9 mouse cellular contexts compared by ENCODE assay signal in the genomic region with DNA sequence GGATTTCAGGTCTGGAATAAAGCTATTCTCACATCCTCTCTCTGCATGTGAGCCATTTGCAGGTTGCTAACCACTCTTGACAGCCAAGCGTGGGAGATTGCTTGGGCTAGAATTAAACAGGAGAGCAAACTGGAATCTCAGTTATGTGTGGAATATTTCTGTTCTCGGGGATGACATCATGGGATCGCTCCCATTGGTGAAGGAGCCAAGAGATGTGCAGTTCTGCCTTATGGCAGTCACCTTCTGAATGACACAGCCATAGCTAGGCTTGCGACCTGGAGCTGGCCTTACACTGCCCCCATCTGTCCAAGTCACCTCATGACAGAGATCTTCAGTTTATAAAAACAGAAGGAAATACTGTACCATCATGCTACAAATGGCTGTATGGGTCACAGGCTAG.
DNase-seq lines count a peak whose midpoint lies in the region; ATAC-seq lines count a peak whose summit lies in the region.
"Had no signal": no experiment of that assay in that cellular context is flagged by ENCODE, and none has a peak within 500 bp of the region (broad histone marks: within the 10 kb centered on the region; RNA-seq: fewer than 3 reads in every experiment).

No protein-coding gene starts in this region.

- H3K27ac ChIP-seq in neural tube, embryonic 11.5 days (ENCODE audit: low read depth, low read length), result no peak overlapping the region
- H3K27ac ChIP-seq in liver, embryonic 16.5 days (ENCODE audit: low read length), result no peak overlapping the region
- H3K27ac ChIP-seq: lung, embryonic 15.5 days had no signal

- no peaks in the 10 kb centered on the region for H3K27me3 ChIP-seq in neural tube, embryonic 11.5 days (ENCODE audit: control insufficient read depth, insufficient read depth, low read length)
- no peaks in the 10 kb centered on the region for H3K27me3 ChIP-seq in liver, embryonic 16.5 days (ENCODE audit: control insufficient read depth, insufficient read depth, low read depth, low read length)
- H3K27me3 ChIP-seq: lung, embryonic 15.5 days had no signal

- H3K4me3 ChIP-seq in neural tube, embryonic 11.5 days (ENCODE audit: low read depth, low read length), result no peak overlapping the region
- no peak overlapping the region for H3K4me3 ChIP-seq in liver, embryonic 16.5 days (ENCODE audit: low read depth, low read length)
- H3K4me3 ChIP-seq: lung, embryonic 15.5 days had no signal

- DNase-seq in neural tube, embryonic 11.5 days (ENCODE audit: low spot score), result peak; percentile 36
- no peak for DNase-seq in neural tube, embryonic 10.5 days (ENCODE audit: extremely low spot score, low spot score)
- DNase-seq in cerebellum, postnatal 4 days (ENCODE audit: low spot score in 2 of 2), result peak; percentile 26 to 54
- DNase-seq in gastrocnemius, postnatal 36 days, result peak; percentile 9 to 20
- DNase-seq in kidney, postnatal 10 days, result peak; percentile 62
- DNase-seq in right cerebral cortex, adult 2 months (ENCODE audit: low spot score in 2 of 2), result peak; percentile 66 to 71
- no peak for DNase-seq in natural killer cell, adult 2 months (ENCODE audit: low spot score in 2 of 2)

- 55% methylated on average over 4 of the region's 4 CpGs for WGBS in neural tube, embryonic 11.5 days
- WGBS in liver, embryonic 16.5 days (ENCODE audit: insufficient replicate concordance), result 31% methylated on average over 4 of the region's 4 CpGs

- no peaks in the 10 kb centered on the region for H3K36me3 ChIP-seq in neural tube, embryonic 11.5 days (ENCODE audit: control insufficient read depth, insufficient read depth, low read length)
- H3K36me3 ChIP-seq in liver, embryonic 16.5 days (ENCODE audit: control insufficient read depth, insufficient read depth), result no peaks in the 10 kb centered on the region
- H3K36me3 ChIP-seq: lung, embryonic 15.5 days had no signal

- H3K4me1 ChIP-seq in neural tube, embryonic 11.5 days (ENCODE audit: control insufficient read depth, insufficient read depth, low read length), result no peaks in the 10 kb centered on the region
- no peaks in the 10 kb centered on the region for H3K4me1 ChIP-seq in liver, embryonic 16.5 days (ENCODE audit: control insufficient read depth, low read depth, low read length)
- H3K4me1 ChIP-seq: lung, embryonic 15.5 days had no signal

- peak; percentile 70; the same call in 1 of the 2 replicates for ATAC-seq in neural tube, embryonic 11.5 days (ENCODE audit: insufficient read depth, low FRiP score, low TSS enrichment)
- peak; percentile 30; the same call in 1 of the 2 replicates for ATAC-seq in liver, embryonic 16.5 days (ENCODE audit: low read depth)

- no peaks in the 10 kb centered on the region for H3K9me3 ChIP-seq in neural tube, embryonic 11.5 days (ENCODE audit: control insufficient read depth, low read length)
- no peaks in the 10 kb centered on the region for H3K9me3 ChIP-seq in liver, embryonic 16.5 days (replicated peaks; ENCODE audit: control insufficient read depth, low read length)
- H3K9me3 ChIP-seq: lung, embryonic 15.5 days had no signal

- intact Hi-C loops in gastrocnemius, postnatal 36 days (cut with DNase I), result loop anchor here (5.0 kb wide), 1 partner anchor 457 kb away; no protein-coding TSS in a partner anchor

- H3K9ac ChIP-seq in neural tube, embryonic 11.5 days (ENCODE audit: low read length), result no peak overlapping the region
- no peak overlapping the region for H3K9ac ChIP-seq in liver, embryonic 16.5 days (ENCODE audit: low read depth, low read length)
- H3K9ac ChIP-seq: lung, embryonic 15.5 days had no signal

- H3K4me2 ChIP-seq in neural tube, embryonic 11.5 days (ENCODE audit: low read depth), result no peak overlapping the region
- H3K4me2 ChIP-seq in liver, embryonic 16.5 days (ENCODE audit: low read depth, low read length), result no peak overlapping the region
- H3K4me2 ChIP-seq: lung, embryonic 15.5 days had no signal

Comparison
In these comparisons a context has a peak if more than half of its experiments do, and no peak if none do; other contexts are left out.
1. DNase-seq: peak in neural tube, embryonic 11.5 days (single experiment), cerebellum, postnatal 4 days (2 of 2), gastrocnemius, postnatal 36 days (2 of 2), kidney, postnatal 10 days (single experiment) and right cerebral cortex, adult 2 months (2 of 2); none in neural tube, embryonic 10.5 days (single experiment) and natural killer cell, adult 2 months (0 of 2).